Mouse (Mus musculus) neural tube, embryonic 13.5 days (tissue): ENCODE measurements at regions not wholly inside any gene's neighbourhood (a gene's known extent, or its start where the extent isn't known, plus 50 kb on each side); places are given as distances from the start of the nearest gene placed in this dataset.
"Not testable (repeated sequence)": the region's sequence is repeated elsewhere in the genome, so short reads cannot be mapped to it uniquely, and the experiment has no call there.

Experiments
- ATAC-seq: fragments of 200-750 bp; cut with Nextera tagmentation; 2 replicates; pipeline ENCODE4 v1.8.0; 2017; ENCODE audit warnings: low read depth, mild to moderate bottlenecking, moderate TSS enrichment, moderate library complexity
- H3K27ac ChIP-seq: fragments of 300-500 bp; sonication (generic); replicated peaks from 2 replicates; pipeline ENCODE4 v1.5.1; 2015; ENCODE audit warnings: moderate library complexity, mild to moderate bottlenecking, inconsistent platforms
- H3K27me3 ChIP-seq: fragments of 300-500 bp; sonication (generic); 2 replicates; pipeline ENCODE4 v1.6.1; 2015; ENCODE audit warnings: mild to moderate bottlenecking, inconsistent platforms
- H3K36me3 ChIP-seq: fragments of 300-500 bp; sonication (generic); 2 replicates; pipeline ENCODE4 v1.6.1; 2015; ENCODE audit warnings: mild to moderate bottlenecking, inconsistent platforms
- H3K4me1 ChIP-seq: fragments of 300-500 bp; sonication (generic); replicated peaks from 2 replicates; pipeline ENCODE4 v1.6.1; 2015; ENCODE audit warnings: inconsistent platforms
- H3K4me2 ChIP-seq: fragments of 300-500 bp; sonication (generic); 2 replicates; pipeline ENCODE4 v1.6.1; 2015; ENCODE audit warnings: inconsistent platforms, mild to moderate bottlenecking, moderate library complexity
- H3K4me3 ChIP-seq: fragments of 300-500 bp; sonication (generic); 2 replicates; pipeline ENCODE4 v1.5.1; 2015; ENCODE audit warnings: mild to moderate bottlenecking, inconsistent platforms
- H3K9ac ChIP-seq: fragments of 300-500 bp; sonication (generic); 2 replicates; pipeline ENCODE4 v1.6.1; 2015; ENCODE audit warnings: moderate library complexity, mild to moderate bottlenecking, inconsistent platforms
- H3K9me3 ChIP-seq: fragments of 300-500 bp; sonication (generic); 2 replicates; pipeline ENCODE4 v1.6.1; 2016; ENCODE audit warnings: inconsistent platforms
- whole genome bisulfite sequencing: fragments of 180-500 bp; shearing (Covaris S2); methylation state at CpG from one replicate; pipeline ENCODE4 v1.1.7; 2015; 5-methylcytosine and 5-hydroxymethylcytosine counted together

GRCm38 (mm10) chr1:189119005-189119404, 111.4 kb upstream of the Kctd3 start:
- H3K4me3 ChIP-seq, H3K9me3 ChIP-seq, H3K27me3 ChIP-seq, H3K36me3 ChIP-seq, H3K27ac ChIP-seq, H3K9ac ChIP-seq, ATAC-seq, H3K4me2 ChIP-seq, H3K4me1 ChIP-seq: not testable (repeated sequence)
- 84% methylated on average over 1 of the region's 1 CpGs for WGBS

- Histone ChIP-seq H3K27me3 (no peaks in the 10 kb centered on the region), H3K4me3 (no peak overlapping the region), H3K9ac (no peak overlapping the region), H3K36me3 (no peaks in the 10 kb centered on the region), H3K9me3 (no peaks in the 10 kb centered on the region), H3K4me1 (no peaks in the 10 kb centered on the region), H3K27ac (no peak overlapping the region), H3K4me2 (no peak overlapping the region)
- ATAC-seq = no peak
- 35% methylated on average over 5 of the region's 5 CpGs for WGBS
Observed at GRCm38 (mm10) chr1:189118582-189118981, 110.9 kb upstream of the Kctd3 start.

GRCm38 (mm10) chr1:189115914-189116313, 108.3 kb upstream of the Kctd3 start:
- no peak overlapping the region for H3K4me2 ChIP-seq
- H3K27ac ChIP-seq = no peak overlapping the region
- no peaks in the 10 kb centered on the region for H3K36me3 ChIP-seq
- H3K4me3 ChIP-seq = no peak overlapping the region
- no peak overlapping the region for H3K9ac ChIP-seq
- H3K9me3 ChIP-seq = no peaks in the 10 kb centered on the region
- H3K27me3 ChIP-seq = no peaks in the 10 kb centered on the region
- ATAC-seq = no peak
- 76% methylated on average over 8 of the region's 8 CpGs for WGBS
- H3K4me1 ChIP-seq = no peaks in the 10 kb centered on the region

GRCm38 (mm10) chr1:189115279-189115678, 107.6 kb upstream of the Kctd3 start:
- no peak overlapping the region for H3K9ac ChIP-seq
- no peaks in the 10 kb centered on the region for H3K9me3 ChIP-seq
- no peak overlapping the region for H3K4me3 ChIP-seq
- no peaks in the 10 kb centered on the region for H3K27me3 ChIP-seq
- H3K4me1 ChIP-seq = no peaks in the 10 kb centered on the region
- no peak overlapping the region for H3K4me2 ChIP-seq
- WGBS = 94% methylated on average over 1 of the region's 1 CpGs
- H3K36me3 ChIP-seq = no peaks in the 10 kb centered on the region
- H3K27ac ChIP-seq = no peak overlapping the region
- no peak for ATAC-seq

- WGBS = 68% methylated on average over 8 of the region's 8 CpGs
- no peak overlapping the region for H3K4me2 ChIP-seq
- no peak for ATAC-seq
- H3K4me3 ChIP-seq = no peak overlapping the region
- H3K4me1 ChIP-seq = peaks cover 13% of the 10 kb centered on the region; the same call in 1 of the 2 replicates
- H3K9me3 ChIP-seq = no peaks in the 10 kb centered on the region
- H3K9ac ChIP-seq = no peak overlapping the region
- H3K27me3 ChIP-seq = no peaks in the 10 kb centered on the region
- no peak overlapping the region for H3K27ac ChIP-seq
- H3K36me3 ChIP-seq = no peaks in the 10 kb centered on the region
Observed at GRCm38 (mm10) chr1:189108260-189109035, 100.8 kb upstream of the Kctd3 start.

GRCm38 (mm10) chr1:189107841-189108240, 100.2 kb upstream of the Kctd3 start:
- H3K4me2 ChIP-seq = peak overlapping the region; percentile 24; the same call in 1 of the 2 replicates
- no peak; the same call in 1 of the 2 replicates for ATAC-seq
- H3K4me3 ChIP-seq = no peak overlapping the region
- peaks cover 13% of the 10 kb centered on the region; the same call in 1 of the 2 replicates for H3K4me1 ChIP-seq
- no peak overlapping the region for H3K27ac ChIP-seq
- WGBS = 61% methylated on average over 8 of the region's 8 CpGs
- H3K36me3 ChIP-seq = no peaks in the 10 kb centered on the region
- H3K9ac ChIP-seq = no peak overlapping the region
- H3K27me3 ChIP-seq = no peaks in the 10 kb centered on the region
- H3K9me3 ChIP-seq = no peaks in the 10 kb centered on the region

GRCm38 (mm10) chr1:189107156-189107555, 99.5 kb upstream of the Kctd3 start:
- Histone ChIP-seq H3K36me3 (no peaks in the 10 kb centered on the region), H3K4me3 (no peak overlapping the region), H3K9ac (no peak overlapping the region), H3K27ac (no peak overlapping the region), H3K4me2 (no peak overlapping the region), H3K4me1 (peaks cover 13% of the 10 kb centered on the region; the same call in 1 of the 2 replicates), H3K9me3 (no peaks in the 10 kb centered on the region), H3K27me3 (no peaks in the 10 kb centered on the region)
- 81% methylated on average over 3 of the region's 3 CpGs for WGBS
- ATAC-seq = no peak

GRCm38 (mm10) chr1:189105276-189105675, 97.6 kb upstream of the Kctd3 start:
- H3K9me3 ChIP-seq = no peaks in the 10 kb centered on the region
- H3K27me3 ChIP-seq = no peaks in the 10 kb centered on the region
- ATAC-seq = no peak
- H3K27ac ChIP-seq = no peak overlapping the region
- H3K4me2 ChIP-seq = no peak overlapping the region
- WGBS = 40% methylated on average over 4 of the region's 4 CpGs
- no peak overlapping the region for H3K9ac ChIP-seq
- no peaks in the 10 kb centered on the region for H3K36me3 ChIP-seq
- peaks cover 13% of the 10 kb centered on the region; the same call in 1 of the 2 replicates for H3K4me1 ChIP-seq
- H3K4me3 ChIP-seq = no peak overlapping the region

- no peaks in the 10 kb centered on the region for H3K27me3 ChIP-seq
- H3K9me3 ChIP-seq = no peaks in the 10 kb centered on the region
- no peak overlapping the region for H3K27ac ChIP-seq
- peaks cover 3% of the 10 kb centered on the region; the same call in 1 of the 2 replicates for H3K4me1 ChIP-seq
- no peak for ATAC-seq
- 71% methylated on average over 3 of the region's 3 CpGs for WGBS
- no peak overlapping the region for H3K4me3 ChIP-seq
- no peak overlapping the region for H3K4me2 ChIP-seq
- H3K9ac ChIP-seq = no peak overlapping the region
- no peaks in the 10 kb centered on the region for H3K36me3 ChIP-seq
Observed at GRCm38 (mm10) chr1:189102781-189103180, 95.1 kb upstream of the Kctd3 start.

- Histone ChIP-seq H3K9me3 (no peaks in the 10 kb centered on the region), H3K4me3 (no peak overlapping the region), H3K27ac (no peak overlapping the region), H3K4me2 (no peak overlapping the region), H3K4me1 (no peaks in the 10 kb centered on the region), H3K27me3 (no peaks in the 10 kb centered on the region), H3K36me3 (no peaks in the 10 kb centered on the region), H3K9ac (no peak overlapping the region)
- ATAC-seq = no peak
- 73% methylated on average over 2 of the region's 2 CpGs for WGBS
Observed at GRCm38 (mm10) chr1:189099121-189099520, 91.5 kb upstream of the Kctd3 start.

GRCm38 (mm10) chr1:189092819-189093218, 85.2 kb upstream of the Kctd3 start:
- ATAC-seq = no peak
- Histone ChIP-seq H3K27me3 (no peaks in the 10 kb centered on the region), H3K9me3 (no peaks in the 10 kb centered on the region), H3K4me2 (no peak overlapping the region), H3K27ac (no peak overlapping the region), H3K4me3 (no peak overlapping the region), H3K4me1 (0 out of 2 replicates have a peak, but pooled peaks cover 5% of the 10 kb centered on the region), H3K36me3 (no peaks in the 10 kb centered on the region), H3K9ac (no peak overlapping the region)
- WGBS = 88% methylated on average over 3 of the region's 3 CpGs

GRCm38 (mm10) chr1:189085245-189085644, 77.6 kb upstream of the Kctd3 start:
- Histone ChIP-seq H3K9ac (no peak overlapping the region), H3K4me1 (peaks cover 5% of the 10 kb centered on the region; the same call in 1 of the 2 replicates), H3K27ac (no peak overlapping the region), H3K36me3 (no peaks in the 10 kb centered on the region), H3K4me3 (no peak overlapping the region), H3K4me2 (no peak overlapping the region), H3K9me3 (peaks cover 17% of the 10 kb centered on the region; the same call in 1 of the 2 replicates), H3K27me3 (no peaks in the 10 kb centered on the region)
- no peak for ATAC-seq
- WGBS = 91% methylated on average over 2 of the region's 2 CpGs

GRCm38 (mm10) chr1:189081267-189081666, 73.6 kb upstream of the Kctd3 start:
- Histone ChIP-seq H3K4me3 (no peak overlapping the region), H3K4me2 (no peak overlapping the region), H3K27ac (no peak overlapping the region), H3K4me1 (peaks cover 5% of the 10 kb centered on the region; the same call in 1 of the 2 replicates), H3K36me3 (no peaks in the 10 kb centered on the region), H3K9ac (no peak overlapping the region), H3K27me3 (no peaks in the 10 kb centered on the region), H3K9me3 (peaks cover 17% of the 10 kb centered on the region; the same call in 1 of the 2 replicates)
- ATAC-seq = no peak
- WGBS = 42% methylated on average over 2 of the region's 2 CpGs
